Mouse (Mus musculus) heart, embryonic 16.5 days (tissue): ENCODE results near the gene Cerkl. TPM values are rescaled to one million over a fixed set of nuclear protein-coding genes. Genes with fewer than 3 reads are reported as not detected.

Source experiments
- ATAC-seq: fragments of 200-750 bp; cut with Nextera tagmentation; replicated peaks from 2 replicates; pipeline ENCODE4 v1.8.0; 2017; ENCODE audit warnings: moderate number of reproducible peaks; ENCODE audit not compliant: insufficient read depth, low FRiP score; ENCODE audit errors: extremely low read depth
- H3K27ac ChIP-seq: fragments of 300-500 bp; sonication (generic); 2 replicates; pipeline ENCODE4 v1.5.1; 2014; ENCODE audit warnings: mild to moderate bottlenecking, low read length, control low read depth, moderate library complexity
- H3K27me3 ChIP-seq: fragments of 300-500 bp; sonication (generic); 2 replicates; pipeline ENCODE4 v1.6.1; 2014; ENCODE audit warnings: low read length, mixed read lengths; ENCODE audit not compliant: control insufficient read depth, insufficient read depth
- H3K36me3 ChIP-seq: fragments of 300-500 bp; sonication (generic); 2 replicates; pipeline ENCODE4 v1.6.1; 2014; ENCODE audit not compliant: control insufficient read depth, insufficient read depth
- H3K4me1 ChIP-seq: fragments of 300-500 bp; sonication (generic); 2 replicates; pipeline ENCODE4 v1.6.1; 2014; ENCODE audit warnings: low read length, mixed read lengths; ENCODE audit not compliant: control insufficient read depth, insufficient read depth
- H3K4me2 ChIP-seq: fragments of 300-500 bp; sonication (generic); 2 replicates; pipeline ENCODE4 v1.6.1; 2014; ENCODE audit warnings: low read depth, mild to moderate bottlenecking, control low read depth, low read length
- H3K4me3 ChIP-seq: fragments of 300-500 bp; sonication (generic); 2 replicates; pipeline ENCODE4 v1.5.1; 2014; ENCODE audit warnings: mild to moderate bottlenecking, control low read depth, low read length
- H3K9ac ChIP-seq: fragments of 300-500 bp; sonication (generic); 2 replicates; pipeline ENCODE4 v1.6.1; 2014; ENCODE audit warnings: low read length, control low read depth
- H3K9me3 ChIP-seq: fragments of 300-500 bp; sonication (generic); replicated peaks from 2 replicates; pipeline ENCODE4 v1.6.1; 2016; ENCODE audit warnings: low read length; ENCODE audit not compliant: control insufficient read depth
- WGBS: fragments of 180-500 bp; shearing (Covaris S2); extraction: QIAGEN DNeasy Blood & Tissue Kit; methylation state at CpG from one replicate; pipeline ENCODE4 v1.1.7; 2014; 5-methylcytosine and 5-hydroxymethylcytosine counted together
- polyA plus RNA-seq: library from polyadenylated mRNA; unstranded; fragments of >200 nt; fragmentation: Nextera tagmentation; extraction: Ambion mirVana; gene quantifications from 2 replicates; pipeline ENCODE4 v1.2.1, GENCODE M21; 2015

Gene Cerkl
- polyA plus RNA-seq, 1 experiment from 2014 or later, result 0.42 TPM

GRCm38 (mm10) chr2:79371326-79372153 is 85.0 kb downstream of the Cerkl start:
- 83% methylated on average over 7 of the region's 7 CpGs for WGBS
- H3K9ac ChIP-seq, result no peak overlapping the region
- no peak for ATAC-seq

GRCm38 (mm10) chr2:79370711-79371312 is 85.8 kb downstream of the Cerkl start:
- no peak overlapping the region for H3K9ac ChIP-seq
- H3K36me3 ChIP-seq, result no peaks in the 10 kb centered on the region
- peak overlapping the region; percentile 18; the same call in 1 of the 2 replicates for H3K4me3 ChIP-seq
- H3K4me1 ChIP-seq, result no peaks in the 10 kb centered on the region
- ATAC-seq, result no peak
- H3K27me3 ChIP-seq, result no peaks in the 10 kb centered on the region
- 71% methylated on average over 9 of the region's 9 CpGs for WGBS
- no peak overlapping the region for H3K27ac ChIP-seq
- H3K4me2 ChIP-seq, result peak overlapping the region; percentile 31
- no peaks in the 10 kb centered on the region for H3K9me3 ChIP-seq

More at GRCm38 (mm10) chr2:79371326-79372153, 85.0 kb downstream of the Cerkl start:
- no peak overlapping the region for H3K27ac ChIP-seq
- H3K4me2 ChIP-seq, result no peak overlapping the region
- H3K4me1 ChIP-seq, result no peaks in the 10 kb centered on the region
- no peaks in the 10 kb centered on the region for H3K27me3 ChIP-seq
- H3K36me3 ChIP-seq, result no peaks in the 10 kb centered on the region
- H3K4me3 ChIP-seq, result no peak overlapping the region
- no peaks in the 10 kb centered on the region for H3K9me3 ChIP-seq

- H3K4me3 ChIP-seq, result no peak overlapping the region
- H3K9me3 ChIP-seq, result no peaks in the 10 kb centered on the region
- H3K27me3 ChIP-seq, result no peaks in the 10 kb centered on the region
- WGBS, result 75% methylated on average over 4 of the region's 4 CpGs
- H3K4me1 ChIP-seq, result no peaks in the 10 kb centered on the region
- H3K27ac ChIP-seq, result no peak overlapping the region
- no peak for ATAC-seq
- no peak overlapping the region for H3K9ac ChIP-seq
- no peak overlapping the region for H3K4me2 ChIP-seq
- H3K36me3 ChIP-seq, result no peaks in the 10 kb centered on the region
Observed at GRCm38 (mm10) chr2:79369905-79370304, 86.7 kb downstream of the Cerkl start.

DNA sequence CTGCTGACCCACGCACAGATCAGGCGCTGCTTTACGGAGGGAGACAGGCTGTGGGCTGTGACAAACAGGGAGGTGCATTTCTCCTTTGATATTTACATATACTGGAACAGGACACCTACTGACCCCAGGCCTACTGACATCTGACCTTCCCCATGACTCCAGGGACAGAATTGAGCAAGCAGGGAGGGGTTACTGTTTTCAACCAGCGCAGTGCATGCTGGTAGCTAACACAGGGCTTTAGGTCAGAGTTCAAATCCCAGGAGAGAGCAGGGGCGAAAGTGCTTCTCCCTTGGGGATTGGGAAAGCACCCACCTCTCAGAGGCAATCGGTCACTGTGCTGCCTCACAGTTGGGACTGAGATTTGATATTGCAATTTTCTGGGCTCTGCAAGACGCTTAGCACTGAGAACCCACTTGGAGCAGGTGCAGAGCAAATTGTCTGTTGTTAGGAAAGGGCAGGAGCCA is 87.5 kb downstream of the Cerkl start:
- ATAC-seq, result no peak
- WGBS, result 75% methylated on average over 7 of the region's 7 CpGs
- H3K36me3 ChIP-seq, result no peaks in the 10 kb centered on the region
- no peak overlapping the region for H3K27ac ChIP-seq
- H3K4me3 ChIP-seq, result no peak overlapping the region
- H3K9ac ChIP-seq, result no peak overlapping the region
- no peak overlapping the region for H3K4me2 ChIP-seq
- H3K27me3 ChIP-seq, result no peaks in the 10 kb centered on the region
- no peaks in the 10 kb centered on the region for H3K9me3 ChIP-seq
- no peaks in the 10 kb centered on the region for H3K4me1 ChIP-seq

GRCm38 (mm10) chr2:79368661-79369060 is 87.9 kb downstream of the Cerkl start:
- Histone ChIP-seq H3K27me3 (no peaks in the 10 kb centered on the region), H3K27ac (no peak overlapping the region), H3K4me1 (no peaks in the 10 kb centered on the region), H3K4me3 (no peak overlapping the region), H3K9me3 (no peaks in the 10 kb centered on the region), H3K9ac (no peak overlapping the region), H3K36me3 (no peaks in the 10 kb centered on the region), H3K4me2 (no peak overlapping the region)
- no peak for ATAC-seq
- WGBS, result 88% methylated on average over 12 of the region's 12 CpGs

DNA sequence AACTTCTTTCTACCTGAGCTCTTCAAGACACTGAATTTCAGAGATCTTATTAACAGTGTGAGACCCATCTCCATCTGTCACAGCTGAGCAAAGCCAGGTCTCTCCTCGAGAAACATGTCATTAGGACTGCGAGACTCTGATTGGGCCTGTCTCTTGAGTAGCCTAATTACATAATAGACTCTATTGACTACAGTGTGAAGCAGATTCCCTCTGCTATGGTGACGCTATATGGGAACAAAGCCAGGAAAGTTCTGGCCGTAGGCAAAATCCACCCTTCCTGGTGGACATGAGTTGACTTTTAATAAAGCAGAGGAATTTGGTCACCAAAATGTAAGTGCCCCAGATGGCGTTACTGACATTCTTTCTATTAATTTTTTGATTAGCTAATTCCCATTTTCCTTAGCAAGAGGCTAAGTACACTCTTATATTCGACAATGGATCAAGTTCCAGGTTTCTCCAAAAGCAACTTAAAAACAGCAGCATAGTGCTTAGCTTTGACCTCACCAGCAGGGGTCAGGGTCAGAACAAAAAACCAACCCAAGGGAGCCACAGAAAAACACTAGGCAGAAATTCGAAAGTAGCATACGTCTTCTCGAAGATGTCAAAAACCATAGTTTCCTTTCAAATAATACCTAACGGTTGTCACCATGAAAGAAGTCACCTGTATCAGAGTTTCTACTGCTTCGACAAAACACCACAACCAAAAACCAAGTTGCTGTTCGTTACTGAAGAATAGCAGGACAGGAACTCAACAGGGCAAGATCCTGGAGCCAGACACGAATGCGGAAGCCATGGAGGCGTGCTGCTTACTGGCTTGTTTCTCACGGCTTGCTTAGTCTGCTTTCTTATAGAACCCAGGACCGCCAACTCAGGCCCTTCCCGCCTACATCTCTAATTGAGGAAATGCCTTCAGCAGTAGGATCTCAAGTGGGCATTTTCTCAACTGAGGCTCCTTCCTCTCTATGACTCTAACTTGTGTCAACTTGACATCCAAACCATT is 88.8 kb downstream of the Cerkl start:
- Histone ChIP-seq H3K4me2 (no peak overlapping the region), H3K27me3 (no peaks in the 10 kb centered on the region), H3K9me3 (no peaks in the 10 kb centered on the region), H3K36me3 (no peaks in the 10 kb centered on the region), H3K4me3 (no peak overlapping the region), H3K27ac (no peak overlapping the region), H3K4me1 (no peaks in the 10 kb centered on the region), H3K9ac (no peak overlapping the region)
- 68% methylated on average over 18 of the region's 18 CpGs for WGBS
- ATAC-seq, result no peak

GRCm38 (mm10) chr2:79363920-79364319 is 92.7 kb downstream of the Cerkl start:
- no peaks in the 10 kb centered on the region for H3K36me3 ChIP-seq
- ATAC-seq, result no peak
- no peaks in the 10 kb centered on the region for H3K9me3 ChIP-seq
- H3K4me2 ChIP-seq, result no peak overlapping the region
- no peaks in the 10 kb centered on the region for H3K27me3 ChIP-seq
- H3K4me3 ChIP-seq, result no peak overlapping the region
- H3K4me1 ChIP-seq, result no peaks in the 10 kb centered on the region
- 67% methylated on average over 6 of the region's 6 CpGs for WGBS
- no peak overlapping the region for H3K9ac ChIP-seq
- no peak overlapping the region for H3K27ac ChIP-seq

GRCm38 (mm10) chr2:79362029-79362428 is 94.6 kb downstream of the Cerkl start:
- no peak overlapping the region for H3K4me3 ChIP-seq
- no peak for ATAC-seq
- no peaks in the 10 kb centered on the region for H3K4me1 ChIP-seq
- H3K36me3 ChIP-seq, result no peaks in the 10 kb centered on the region
- 69% methylated on average over 6 of the region's 6 CpGs for WGBS
- no peaks in the 10 kb centered on the region for H3K27me3 ChIP-seq
- no peak overlapping the region for H3K9ac ChIP-seq
- no peak overlapping the region for H3K27ac ChIP-seq
- no peaks in the 10 kb centered on the region for H3K9me3 ChIP-seq
- H3K4me2 ChIP-seq, result no peak overlapping the region
